Mouse (Mus musculus) adipocyte (in vitro differentiated cells): ENCODE data around the gene Mc3r.

Experiments used
- DNase-seq: peaks from one replicate; pipeline ENCODE4 v3.0.0-alpha.2; 2016; ENCODE audit warnings: low spot score

Gene Mc3r

DNA sequence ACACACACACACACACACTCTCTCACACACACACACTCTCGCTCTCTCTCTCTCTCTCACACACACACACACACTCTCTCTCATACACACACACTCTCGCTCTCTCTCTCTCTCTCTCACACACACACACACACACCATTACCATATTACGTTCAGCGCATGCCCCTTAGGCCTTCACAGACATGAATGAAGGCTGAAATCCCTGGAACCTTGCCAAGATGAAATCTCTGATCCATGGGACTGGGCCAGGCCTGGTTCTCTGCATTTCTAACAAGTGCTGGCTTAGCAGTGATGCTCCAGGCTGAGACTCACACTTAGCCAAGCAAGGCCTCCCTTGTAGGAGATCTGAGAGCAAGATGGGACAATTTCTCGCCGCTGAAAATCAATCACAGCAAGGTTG lies 8.1 kb downstream of the Mc3r start:
- DNase-seq = no peak

GRCm38 (mm10) chr2:172256956-172257355 lies 8.7 kb downstream of the Mc3r start:
- DNase-seq = no peak

- no peak for DNase-seq
Observed at GRCm38 (mm10) chr2:172257471-172258065, 9.3 kb downstream of the Mc3r start.

- no peak for DNase-seq
Observed at GRCm38 (mm10) chr2:172260064-172260463, 11.8 kb downstream of the Mc3r start.

- no peak for DNase-seq
Observed at GRCm38 (mm10) chr2:172261441-172261840, 13.1 kb downstream of the Mc3r start.

- DNase-seq = no peak
Observed at GRCm38 (mm10) chr2:172263216-172263615, 14.9 kb downstream of the Mc3r start.

DNA sequence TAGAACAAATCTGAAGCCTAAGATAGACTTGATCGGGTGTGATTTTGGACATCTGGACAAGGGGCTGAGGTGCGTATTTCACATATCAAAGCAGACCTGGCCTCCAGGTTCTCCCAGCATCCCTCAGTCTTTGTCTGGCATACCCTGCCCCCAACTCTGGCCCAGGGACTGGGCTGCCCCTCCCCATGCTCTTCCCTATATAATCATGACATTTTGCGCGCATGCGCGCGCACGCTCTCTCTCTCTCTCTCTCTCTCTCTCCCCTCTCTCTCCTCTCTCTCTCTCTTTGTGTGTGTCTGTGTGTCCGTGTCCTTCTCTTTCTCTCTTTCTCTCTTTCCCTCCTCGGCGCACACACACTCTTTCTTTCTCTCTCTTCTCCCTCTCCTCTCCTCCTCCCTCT lies 21.6 kb downstream of the Mc3r start:
- DNase-seq = no peak

GRCm38 (mm10) chr2:172270485-172270944 lies 22.2 kb downstream of the Mc3r start:
- no peak for DNase-seq

DNA sequence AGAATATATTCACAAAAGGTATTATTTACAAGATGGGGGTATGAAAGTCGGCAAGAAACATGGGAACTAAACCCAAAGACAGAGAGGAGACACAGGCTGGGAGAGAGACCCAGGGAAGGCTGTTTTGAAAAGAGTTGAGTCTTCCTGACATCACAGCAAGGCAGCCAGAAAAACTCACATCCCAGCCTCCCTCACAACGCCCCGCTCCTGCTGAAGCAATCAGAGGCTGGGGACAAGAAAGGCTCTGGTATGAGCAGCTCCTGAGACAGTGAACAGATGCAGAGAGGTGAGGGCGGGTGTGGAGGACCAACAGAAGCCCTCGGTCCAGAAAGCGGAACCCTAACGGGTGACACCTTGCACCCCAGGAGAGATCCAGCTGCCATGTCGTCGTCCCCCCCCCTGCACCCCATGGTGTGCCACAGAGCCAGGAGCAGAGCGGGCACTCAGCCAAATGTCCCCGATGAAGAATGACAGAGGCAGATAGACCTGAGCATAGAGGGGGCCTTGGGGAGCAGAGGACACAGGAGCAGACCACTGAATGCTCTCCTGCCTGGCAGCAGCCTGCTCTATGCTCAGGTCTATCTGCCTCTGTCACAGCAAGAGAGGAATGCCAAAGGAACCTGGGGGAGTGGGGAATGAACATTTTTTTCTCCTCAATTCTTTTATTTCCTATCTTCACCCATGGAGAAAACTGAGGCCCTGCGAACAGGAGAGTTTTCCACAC lies 22.8 kb downstream of the Mc3r start:
- DNase-seq = no peak

DNA sequence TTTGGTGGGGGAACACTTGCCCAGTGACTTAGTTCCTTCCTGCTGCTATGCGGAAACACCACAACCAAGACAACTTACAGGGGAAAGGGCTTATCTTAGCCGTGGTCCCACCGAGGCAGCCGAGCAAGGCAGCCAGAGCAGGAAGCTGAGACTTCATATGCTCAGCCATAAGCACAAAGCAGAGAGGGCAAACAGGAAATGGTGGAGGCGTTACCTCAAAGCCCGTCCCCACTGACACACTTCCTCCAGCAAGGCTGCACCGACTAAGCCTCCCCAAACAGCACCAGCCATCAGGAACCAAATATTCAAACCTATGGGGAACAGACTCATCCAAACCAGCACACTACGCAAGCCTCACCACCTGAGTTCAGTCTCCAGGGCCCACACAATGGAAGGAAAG lies 26.4 kb downstream of the Mc3r start:
- DNase-seq = no peak

DNA sequence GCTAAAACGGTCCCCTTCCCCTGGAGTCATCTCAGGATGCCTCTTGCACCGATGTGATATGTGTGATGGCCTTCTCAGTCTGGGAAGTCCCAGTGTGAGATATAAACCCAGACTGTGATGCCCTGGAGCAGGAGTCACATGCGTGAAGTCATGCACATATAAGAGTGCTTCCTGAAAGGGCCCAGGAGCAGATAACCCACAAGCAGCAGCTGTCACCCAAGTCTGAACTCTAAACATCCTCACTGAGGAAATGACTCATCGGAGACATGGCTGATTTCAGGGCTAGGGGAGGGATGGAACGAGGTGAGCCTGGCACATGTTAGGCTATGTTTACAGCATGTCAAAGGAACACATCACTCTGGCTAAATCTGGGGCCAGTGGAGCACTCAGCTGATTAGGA lies 27.9 kb downstream of the Mc3r start:
- no peak for DNase-seq

- no peak for DNase-seq
Observed at GRCm38 (mm10) chr2:172278979-172279378, 30.7 kb downstream of the Mc3r start.

GRCm38 (mm10) chr2:172282071-172282710 lies 33.9 kb downstream of the Mc3r start:
- DNase-seq = peak; percentile 44

DNA sequence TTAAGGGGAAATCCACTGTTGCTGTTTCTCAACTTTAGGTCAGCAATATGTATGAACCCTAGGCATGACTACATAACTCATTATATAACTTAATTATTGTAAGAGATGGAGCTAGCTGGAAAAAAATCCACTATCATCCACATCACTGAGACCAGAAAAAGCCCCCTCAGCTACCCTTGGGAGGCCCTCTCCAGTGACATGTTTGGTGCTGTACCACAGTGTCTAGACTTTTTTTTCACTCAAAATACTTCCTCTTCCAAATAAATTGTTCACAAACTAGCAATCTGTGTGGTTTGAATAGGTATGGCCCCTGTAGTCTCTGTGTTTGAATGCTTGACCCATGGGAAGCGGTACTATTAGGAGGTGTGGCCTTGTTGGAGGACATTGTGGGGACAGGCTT lies 39.4 kb downstream of the Mc3r start:
- no peak for DNase-seq

- no peak for DNase-seq
Observed at GRCm38 (mm10) chr2:172288965-172289364, 40.7 kb downstream of the Mc3r start.

GRCm38 (mm10) chr2:172289632-172290031 lies 41.3 kb downstream of the Mc3r start:
- DNase-seq = no peak

GRCm38 (mm10) chr2:172290474-172290873 lies 42.2 kb downstream of the Mc3r start:
- no peak for DNase-seq

GRCm38 (mm10) chr2:172291025-172291424 lies 42.7 kb downstream of the Mc3r start:
- no peak for DNase-seq

DNA sequence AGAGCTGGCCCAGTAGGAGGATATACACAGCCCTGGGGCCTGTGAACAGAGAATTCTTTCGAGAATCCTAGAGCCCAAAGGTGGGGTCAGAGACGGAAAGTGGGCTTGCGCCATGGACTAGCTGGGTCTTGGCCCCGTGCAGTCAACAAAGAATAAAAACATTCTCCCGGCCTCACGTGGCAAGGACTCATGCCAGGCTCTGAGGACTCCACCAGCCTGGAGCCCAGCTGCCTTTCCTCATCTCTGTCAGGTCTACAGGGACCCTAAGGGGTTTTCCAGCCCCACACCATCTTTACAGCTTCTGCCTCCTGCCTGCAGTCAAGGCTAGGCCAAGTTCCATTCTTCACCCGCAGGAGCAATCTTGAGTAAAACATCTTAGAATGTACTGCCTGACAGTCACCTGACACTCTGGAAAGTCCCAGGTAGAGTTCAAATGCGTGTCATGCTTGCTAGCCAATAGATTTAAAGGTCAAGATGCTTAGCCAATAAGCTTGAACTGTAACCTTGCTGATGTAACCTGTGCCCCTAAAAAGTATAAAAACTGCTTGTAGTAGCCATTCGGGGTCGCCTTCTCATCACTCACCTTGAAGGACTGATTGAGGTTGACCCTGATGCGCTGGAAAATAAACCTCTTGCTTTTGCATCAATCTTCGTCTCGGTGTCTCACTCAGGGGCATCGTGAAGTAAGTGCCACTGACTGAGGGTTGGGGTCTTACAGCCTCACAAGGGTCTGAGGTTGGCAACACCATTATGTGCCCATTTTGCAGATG lies 43.6 kb downstream of the Mc3r start:
- no peak for DNase-seq

DNA sequence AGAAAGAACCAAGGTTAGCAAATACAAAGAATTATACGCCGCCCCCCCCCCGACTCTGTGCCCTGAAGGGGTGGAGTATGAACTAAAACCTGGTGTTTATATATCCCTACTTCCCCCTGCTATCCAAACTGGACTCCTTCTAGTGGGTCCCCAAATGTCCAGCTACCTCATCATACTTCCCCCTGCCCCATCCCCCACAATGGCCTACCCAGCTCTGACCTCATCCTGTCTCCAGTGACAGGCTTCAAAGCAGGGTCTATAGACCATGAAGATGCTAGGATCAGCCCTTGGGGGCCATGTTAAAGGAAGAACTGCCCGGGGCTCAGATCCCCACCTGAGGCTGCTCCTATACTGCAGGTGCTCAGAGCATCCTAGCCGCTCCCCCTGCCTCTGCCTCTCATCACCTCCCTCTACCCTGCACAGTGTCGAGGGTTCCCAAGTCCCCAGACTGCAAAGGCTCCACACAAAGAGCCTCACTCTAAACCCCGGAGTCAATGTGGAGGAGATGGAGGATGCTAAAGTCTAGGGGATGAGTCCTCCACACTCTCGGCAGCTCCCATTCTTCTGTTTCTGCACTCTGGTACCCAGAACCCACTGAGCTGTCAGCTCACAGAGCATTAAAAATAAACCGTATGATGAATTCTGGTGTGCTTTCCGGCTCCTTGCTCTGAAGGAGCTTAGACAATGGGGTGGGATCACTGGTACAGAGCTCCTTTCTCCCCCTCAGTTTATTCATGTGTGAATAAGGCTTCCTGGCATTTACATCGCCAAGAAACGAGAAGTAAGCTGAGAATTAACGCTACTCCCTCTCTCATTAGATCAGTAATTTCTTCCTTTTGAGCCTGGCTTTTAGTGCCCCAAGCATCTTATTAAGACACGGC lies 44.5 kb downstream of the Mc3r start:
- DNase-seq = no peak

DNA sequence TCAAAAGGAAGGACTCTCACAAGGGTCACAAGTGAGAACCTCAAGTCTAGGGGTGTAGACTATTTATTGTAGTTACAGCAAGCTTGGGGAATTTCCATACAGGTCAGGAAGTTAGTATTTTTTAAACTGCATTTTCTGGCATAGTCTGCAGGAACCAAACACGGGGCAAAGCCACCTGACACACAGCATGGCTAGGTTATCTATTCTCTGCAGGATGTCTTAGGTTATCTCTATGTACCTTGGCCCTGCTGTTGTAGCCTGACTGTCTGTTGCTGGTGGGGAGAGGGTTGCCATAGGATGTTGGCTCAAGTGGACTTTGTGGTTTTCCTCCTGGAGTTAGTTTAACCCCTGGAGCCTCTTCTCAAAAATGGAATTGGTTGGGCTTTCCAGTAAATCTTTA lies 49.8 kb downstream of the Mc3r start:
- DNase-seq = no peak

DNA sequence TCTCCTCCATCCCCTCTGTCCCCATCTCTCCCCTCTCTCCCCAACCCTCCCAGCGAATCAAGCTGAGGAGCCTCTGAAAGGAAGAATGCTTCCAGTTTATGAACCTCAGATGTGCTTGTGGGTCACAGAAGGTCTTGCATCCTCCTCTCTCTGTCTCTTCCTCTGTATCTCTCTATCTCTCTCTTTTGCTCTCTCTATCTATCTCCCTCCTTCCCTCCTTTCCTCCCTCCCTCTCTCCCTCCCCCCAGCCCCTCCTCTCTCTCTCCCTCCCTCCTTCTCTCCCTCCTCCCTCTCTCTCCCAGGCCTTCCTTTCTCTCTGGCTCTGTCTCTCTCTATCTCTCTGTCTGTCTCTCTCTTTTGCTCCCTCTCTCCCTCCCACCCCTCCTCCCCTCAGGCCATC lies 50.2 kb downstream of the Mc3r start:
- no peak for DNase-seq
